Mouse (Mus musculus): ENCODE results near the gene Rpl36a. TPM values are rescaled to one million over a fixed set of nuclear protein-coding genes. Genes with fewer than 3 reads are reported as not detected.

The Rpl36a gene
- 100 to 1,000 TPM; 207 to 318 TPM for total RNA-seq (2023)

DNA sequence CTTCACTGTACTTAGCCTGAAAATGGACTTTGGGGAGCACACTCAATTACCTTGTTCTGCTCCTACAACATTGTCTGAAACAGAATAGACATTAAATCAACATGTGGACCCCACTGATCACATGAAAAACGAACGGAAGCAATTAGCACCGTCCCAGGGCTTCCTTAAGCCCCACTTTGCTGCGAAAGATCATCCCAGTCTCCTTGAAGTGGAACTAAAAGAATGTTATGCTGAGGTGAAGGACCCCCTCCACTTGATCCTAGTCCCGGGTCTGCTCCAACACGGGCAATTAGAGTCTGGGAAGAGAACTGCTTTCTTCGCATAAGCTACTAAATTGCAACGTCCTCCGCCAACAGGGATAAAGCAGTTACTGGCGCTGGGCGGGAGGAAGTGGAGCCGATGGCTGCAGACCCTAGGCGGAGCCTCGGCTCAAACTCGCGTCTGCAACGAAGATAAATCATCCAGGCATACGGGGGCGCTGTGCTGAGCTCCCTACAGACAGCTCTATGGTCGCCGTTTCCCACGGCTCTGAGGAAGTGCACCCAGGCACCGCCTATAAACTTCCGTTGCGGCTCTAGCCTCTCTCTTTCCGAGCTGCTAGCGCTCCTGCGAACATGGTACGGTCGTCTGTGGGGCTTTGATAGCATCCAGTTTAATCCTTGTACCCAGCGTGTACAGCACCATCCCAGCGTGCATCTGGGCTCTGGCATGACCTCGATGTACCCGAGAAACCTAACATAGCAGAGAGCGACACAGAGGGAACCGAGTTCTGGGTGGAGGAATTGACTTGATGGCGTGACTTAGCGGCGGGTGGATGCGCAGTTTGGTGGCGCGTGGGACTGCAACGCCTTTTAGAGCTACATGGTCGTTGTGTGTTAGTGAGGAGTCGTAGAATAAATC, at the start of gene Rpl36a:
Gene Rpl36a (plus strand): TSS at position 552 of the 900 bp plus-strand sequence.

DNA sequence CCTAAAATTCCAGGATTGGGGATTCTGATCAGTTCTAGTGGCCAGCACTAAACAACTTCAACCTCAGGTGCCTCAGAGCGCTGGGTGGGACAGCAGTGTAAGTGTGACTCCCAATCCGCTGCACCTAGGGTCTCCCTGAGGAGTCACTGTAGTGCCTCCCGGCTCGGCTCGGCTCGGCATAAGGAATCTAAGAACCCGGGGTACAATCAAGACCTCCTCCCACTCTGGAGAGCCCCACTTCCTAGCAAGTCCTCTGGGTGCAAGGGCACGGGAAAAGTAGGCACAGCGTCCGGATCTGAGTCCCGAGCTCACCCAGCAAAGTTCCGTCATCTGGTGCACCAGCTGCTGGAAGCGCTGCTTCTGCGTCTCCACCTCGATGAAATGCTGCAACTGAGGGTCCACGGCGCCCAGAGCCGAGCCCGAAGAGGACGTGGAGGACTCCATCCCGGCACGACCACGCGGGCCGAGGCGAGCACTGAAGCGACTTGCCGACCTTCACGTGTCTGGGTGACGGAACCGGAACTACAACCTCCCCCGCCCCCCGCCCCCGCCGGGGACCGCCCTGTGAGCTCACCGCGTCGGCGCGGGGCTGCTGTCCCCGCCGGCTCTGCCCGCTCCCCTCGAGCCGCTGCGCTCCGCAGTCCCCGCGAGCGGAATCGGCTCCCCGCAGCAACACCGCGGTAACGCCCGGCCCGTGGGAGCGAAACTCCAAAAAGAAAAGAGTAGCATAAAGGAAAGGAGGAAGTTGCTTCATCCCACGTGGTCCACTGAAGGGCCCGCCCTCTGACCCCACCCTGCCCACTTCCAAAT, 44.1 kb upstream of the Rpl36a start, which contains the start of gene Timm8a1:
Gene Timm8a1 (minus strand): TSS at position 721 of the 810 bp plus-strand sequence.

DNA sequence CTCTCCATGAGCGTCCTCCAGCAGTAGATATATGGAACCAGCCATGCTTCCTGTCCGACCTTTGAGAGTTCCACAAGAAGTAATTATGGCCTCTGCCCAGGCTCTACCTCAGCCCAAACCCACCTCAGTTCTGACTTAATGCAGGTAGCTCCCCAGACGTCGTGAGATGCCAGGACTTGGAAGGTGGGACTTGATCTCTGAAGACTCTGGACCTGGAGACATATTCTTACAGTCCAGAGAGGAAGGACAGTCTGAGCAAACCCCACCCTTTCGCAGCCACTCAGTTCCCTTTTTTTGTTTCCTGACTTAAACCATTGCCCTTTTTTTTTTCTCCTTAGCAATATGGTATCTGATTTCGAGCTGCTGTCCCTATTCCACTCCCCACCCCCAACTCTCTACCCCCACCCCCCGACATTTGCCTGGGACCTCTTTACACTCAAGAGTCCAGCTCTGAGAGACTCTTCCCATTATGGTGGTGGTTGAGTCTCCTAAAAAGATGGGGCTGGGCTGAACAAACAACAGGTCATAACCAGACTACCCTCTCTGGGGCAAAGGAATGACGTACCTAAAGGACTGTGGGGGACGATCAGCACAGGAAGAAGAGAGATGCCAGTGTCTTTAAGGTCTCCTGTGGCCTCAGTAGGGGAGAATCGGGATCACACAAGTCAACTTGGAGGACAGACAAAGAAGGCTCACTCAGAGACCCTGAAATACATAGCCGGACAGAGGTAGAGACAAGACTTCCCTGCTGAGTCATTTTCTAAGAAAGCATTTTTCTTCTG, 2.4 kb upstream of the Rpl36a start, which contains the start of gene Btk:
Gene Btk (minus strand): TSS at position 683 of the 782 bp plus-strand sequence.

DNA sequence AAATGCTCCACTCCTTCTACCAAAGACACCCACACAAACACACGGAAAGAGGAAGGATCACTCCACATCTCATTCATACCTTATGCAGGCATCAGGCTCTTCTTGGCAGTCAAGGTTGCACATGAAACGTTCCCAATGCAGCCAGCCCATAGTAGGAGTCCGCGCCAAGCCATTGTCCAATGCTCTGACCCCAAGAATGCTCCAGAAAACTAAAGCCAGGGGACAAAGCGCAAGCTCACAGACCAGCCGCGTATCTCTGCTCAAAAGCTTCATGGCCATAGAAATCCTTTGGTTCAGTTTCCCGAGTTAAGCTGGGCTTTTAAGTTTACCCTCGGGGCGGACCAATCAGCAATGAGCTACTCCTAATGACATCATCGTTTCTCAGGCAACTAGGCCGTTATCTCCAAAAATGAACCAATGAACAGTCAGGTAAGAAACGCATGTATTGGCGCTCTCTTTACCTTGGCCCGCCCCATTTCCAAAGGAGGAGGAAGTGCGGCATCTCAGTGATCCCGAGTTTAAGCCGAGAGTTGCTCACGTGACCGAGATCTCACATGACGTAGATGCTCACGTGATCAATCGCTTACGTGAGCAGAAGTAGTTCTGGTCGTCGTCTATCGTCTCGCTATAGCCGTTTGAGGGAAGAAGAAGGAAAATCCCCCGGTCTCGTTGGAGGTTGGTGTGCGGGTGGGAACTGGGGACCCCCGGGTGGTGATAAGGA, 15.4 kb downstream of the Rpl36a start, which contains the start of the genes Gla and Hnrnph2:
Gene Gla (minus strand): TSS at position 467 of the 721 bp plus-strand sequence.
Gene Hnrnph2 (plus strand): TSS at position 521 of the 721 bp plus-strand sequence.

Other genes starting within 250 kb of the Rpl36a start
- not detected for gene Drp2, start 181.1 kb upstream of the Rpl36a start, total RNA-seq (2023)
- not detected for gene Taf7l, start 109.2 kb upstream of the Rpl36a start, total RNA-seq (2023)
- gene Timm8a1, start 43.8 kb upstream of the Rpl36a start, total RNA-seq (2023): 10 to 100 TPM; 12.6 to 15.9 TPM
- gene Btk, start 2.1 kb upstream of the Rpl36a start, total RNA-seq (2023): 10 to 100 TPM; 68.0 to 69.6 TPM
- gene Gla, start 15.5 kb downstream of the Rpl36a start, total RNA-seq (2023): 10 to 100 TPM; 67.3 to 69.8 TPM
- gene Hnrnph2, start 15.5 kb downstream of the Rpl36a start, total RNA-seq (2023): 100 to 1,000 TPM; 110 to 120 TPM
- under 1 TPM; 0.08 to 0.15 TPM for gene Armcx4, start 100.9 kb downstream of the Rpl36a start, total RNA-seq (2023)
- under 1 TPM in 1 of 2 experiments, not detected in 1; 0.24 TPM for gene Armcx1, start 132.3 kb downstream of the Rpl36a start, total RNA-seq (2023)
- gene Armcx6, start 165.8 kb downstream of the Rpl36a start, total RNA-seq (2023): under 1 TPM; 0.79 to 0.85 TPM
- 10 to 100 TPM; 15.1 to 15.4 TPM for gene Armcx3, start 170.9 kb downstream of the Rpl36a start, total RNA-seq (2023)
- 1 to 10 TPM; 6.0 to 6.4 TPM for gene Armcx2, start 223.6 kb downstream of the Rpl36a start, total RNA-seq (2023)

Data from monocyte, adult 59 days (primary cell).